Mouse (Mus musculus) left cerebral cortex, adult 18-20 months (tissue): ENCODE results near the gene Nktr. TPM values are rescaled to one million over a fixed set of nuclear protein-coding genes. Genes with fewer than 3 reads are reported as not detected.

Experiments
- DNase-seq, 2 experiments: peaks; one replicate each; pipeline ENCODE4 v3.0.0; 2021 to 2022; ENCODE audit warnings: low spot score in 2 of 2, mixed read lengths in 1 of 2
- total RNA-seq, 2 experiments: library from RNA; stranded (reverse); gene quantifications; 2 replicates each; pipeline ENCODE4 v1.2.3; 2021

The Nktr gene
- total RNA-seq, 2 experiments from 2014 or later = 103 to 112 TPM

GRCm38 (mm10) chr9:121706029-121706675, 12.8 kb upstream of the Nktr start:
- DNase-seq = no peak

GRCm38 (mm10) chr9:121707801-121708200, 11.2 kb upstream of the Nktr start:
- no peak for DNase-seq

- DNase-seq = no peak
Measured at GRCm38 (mm10) chr9:121708506-121709486, 10.2 kb upstream of the Nktr start.

- DNase-seq = peak; percentile 97
Measured at GRCm38 (mm10) chr9:121709898-121710583, 8.9 kb upstream of the Nktr start, which contains the start of gene Ss18l2. Gene Ss18l2, plus strand, starts transcription at chr9:121710329.

GRCm38 (mm10) chr9:121710584-121710975, 8.4 kb upstream of the Nktr start:
- no peak for DNase-seq

- DNase-seq = no peak
Measured at GRCm38 (mm10) chr9:121717048-121717447, 1.9 kb upstream of the Nktr start.

GRCm38 (mm10) chr9:121718070-121718705, 781 bp upstream of the Nktr start:
- DNase-seq = no peak

- DNase-seq = peak in 1 of 2 experiments; percentile 36
Measured at GRCm38 (mm10) chr9:121719347-121720331, 670 bp downstream of the Nktr start.

- DNase-seq = no peak
Measured at GRCm38 (mm10) chr9:121740490-121740889, 21.5 kb downstream of the Nktr start.

GRCm38 (mm10) chr9:121741168-121741567, 22.2 kb downstream of the Nktr start:
- no peak for DNase-seq

GRCm38 (mm10) chr9:121744051-121744450, 25.1 kb downstream of the Nktr start:
- no peak for DNase-seq

GRCm38 (mm10) chr9:121752774-121753173, 33.8 kb downstream of the Nktr start:
- DNase-seq = peak; percentile 61 to 75

- no peak for DNase-seq
Measured at GRCm38 (mm10) chr9:121754624-121755023, 35.7 kb downstream of the Nktr start.

- DNase-seq = no peak
Measured at GRCm38 (mm10) chr9:121756785-121757184, 37.8 kb downstream of the Nktr start.

- no peak for DNase-seq
Measured at GRCm38 (mm10) chr9:121757432-121757831, 38.5 kb downstream of the Nktr start.

- no peak for DNase-seq
Measured at GRCm38 (mm10) chr9:121757835-121758814, 39.2 kb downstream of the Nktr start.

GRCm38 (mm10) chr9:121759091-121760081, 40.4 kb downstream of the Nktr start, which contains the start of gene Zfp651:
Gene Zfp651, plus strand, starts transcription at chr9:121759330.
- peak; percentile 70 to 81 for DNase-seq
